Mouse (Mus musculus): ENCODE measurements at regions not wholly inside any gene's neighbourhood (a gene's known extent, or its start where the extent isn't known, plus 50 kb on each side); places are given as distances from the start of the nearest gene placed in this dataset.

DNA sequence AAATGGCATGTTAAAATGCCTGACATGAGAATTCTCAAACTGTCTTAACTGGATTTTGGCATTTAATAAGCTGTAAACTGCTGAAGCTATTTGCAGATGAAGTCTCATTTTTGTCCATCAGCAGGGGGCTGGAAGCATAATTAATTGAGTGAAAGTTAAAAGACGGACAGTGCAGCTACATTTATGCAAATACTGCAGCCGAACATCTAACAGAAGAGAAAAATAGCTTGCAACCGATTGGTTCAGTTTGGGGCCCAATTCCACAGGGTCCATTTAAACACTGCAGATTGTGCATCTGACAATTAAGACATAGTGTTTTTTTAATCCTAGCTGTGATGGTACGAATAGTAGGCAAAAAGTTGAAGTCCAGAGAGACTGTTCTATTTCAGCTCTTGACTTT is 774.2 kb upstream of the Klhl1 start:
- TF ChIP-seq ZNF384 (IDR thresholded peaks at IDR 0.05; ENCODE audit: low read depth, low read length) (no peak), ZC3H11A (IDR thresholded peaks at IDR 0.05; ENCODE audit: borderline replicate concordance, low read depth, low read length) (no peak), CHD2 (IDR thresholded peaks at IDR 0.05; ENCODE audit: low read depth, low read length) (no peak), MAFK (IDR thresholded peaks at IDR 0.05; ENCODE audit: insufficient read depth, low read depth, low read length) (no peak)
